Mouse (Mus musculus) neural tube, embryonic 12.5 days (tissue): ENCODE measurements around the gene Ccl2. TPM values are rescaled to one million over a fixed set of nuclear protein-coding genes. Genes with fewer than 3 reads are reported as not detected.

Experiments
- ATAC-seq: fragments of 200-750 bp; cut with Nextera tagmentation; 2 replicates; pipeline ENCODE4 v1.8.0; 2017; ENCODE audit warnings: low read depth, mild to moderate bottlenecking, moderate TSS enrichment, moderate library complexity; ENCODE audit not compliant: low FRiP score
- H3K27ac ChIP-seq: fragments of 300-500 bp; sonication (generic); 2 replicates; pipeline ENCODE4 v1.5.1; 2016
- H3K27me3 ChIP-seq: fragments of 300-500 bp; sonication (generic); replicated peaks from 2 replicates; pipeline ENCODE4 v1.6.1; 2016; ENCODE audit warnings: mild to moderate bottlenecking
- H3K36me3 ChIP-seq: fragments of 300-500 bp; sonication (generic); 2 replicates; pipeline ENCODE4 v1.6.1; 2016; ENCODE audit warnings: mild to moderate bottlenecking
- H3K4me1 ChIP-seq: fragments of 300-500 bp; sonication (generic); 2 replicates; pipeline ENCODE4 v1.6.1; 2016
- H3K4me2 ChIP-seq: fragments of 300-500 bp; sonication (generic); replicated peaks from 2 replicates; pipeline ENCODE4 v1.6.1; 2016; ENCODE audit warnings: mild to moderate bottlenecking
- H3K4me3 ChIP-seq: fragments of 300-500 bp; sonication (generic); 2 replicates; pipeline ENCODE4 v1.5.1; 2016
- H3K9ac ChIP-seq: fragments of 300-500 bp; sonication (generic); 2 replicates; pipeline ENCODE4 v1.6.1; 2016; ENCODE audit warnings: mild to moderate bottlenecking
- H3K9me3 ChIP-seq: fragments of 300-500 bp; sonication (generic); 2 replicates; pipeline ENCODE4 v1.6.1; 2016; ENCODE audit warnings: mild to moderate bottlenecking
- WGBS: fragments of 180-500 bp; shearing (Covaris S2); methylation state at CpG from one replicate; pipeline ENCODE4 v1.1.7; 2016; 5-methylcytosine and 5-hydroxymethylcytosine counted together
- polyA plus RNA-seq: library from polyadenylated mRNA; unstranded; fragments of >200 nt; fragmentation: Nextera tagmentation; extraction: Ambion mirVana; gene quantifications from 2 replicates; pipeline ENCODE4 v1.2.1, GENCODE M21; 2016

The Ccl2 gene
- polyA plus RNA-seq, 1 experiment from 2014 or later, result 2.7 TPM

DNA sequence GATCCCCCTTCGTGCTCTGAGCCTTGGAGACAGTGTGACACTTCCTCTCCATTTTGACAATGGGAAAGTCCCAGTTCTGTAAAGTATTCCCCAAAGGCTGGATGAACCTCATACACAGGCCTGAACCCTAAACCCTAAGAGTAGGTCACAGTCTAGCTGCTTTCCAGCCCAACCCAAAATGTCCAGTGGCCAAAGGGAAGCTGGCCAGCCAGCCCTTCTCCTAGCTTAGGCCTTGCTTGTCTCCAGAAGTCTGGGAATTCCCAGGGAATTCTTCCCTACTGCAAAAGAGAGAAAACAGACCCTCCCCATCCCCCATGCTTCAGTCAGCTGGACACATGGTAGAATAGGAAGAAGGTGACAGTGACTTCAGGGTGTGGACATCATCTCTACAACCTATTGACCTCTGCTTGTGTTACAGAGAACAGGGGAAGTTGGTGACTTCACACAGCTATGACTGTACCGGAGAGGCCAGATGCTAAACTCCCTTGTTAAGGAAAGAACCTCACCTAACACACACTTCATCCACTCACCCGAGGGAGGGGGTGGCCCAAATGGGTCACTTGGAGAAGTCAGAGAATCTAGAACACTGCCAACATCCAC lies 19.1 kb upstream of the Ccl2 start:
- Histone ChIP-seq H3K27ac (no peak overlapping the region), H3K36me3 (no peaks in the 10 kb centered on the region), H3K27me3 (no peaks in the 10 kb centered on the region), H3K4me1 (no peaks in the 10 kb centered on the region), H3K4me3 (no peak overlapping the region), H3K9me3 (no peaks in the 10 kb centered on the region), H3K4me2 (no peak overlapping the region), H3K9ac (no peak overlapping the region)
- WGBS, result 76% methylated on average over 3 of the region's 3 CpGs
- no peak for ATAC-seq

- H3K27ac ChIP-seq, result no peak overlapping the region
- no peaks in the 10 kb centered on the region for H3K4me1 ChIP-seq
- no peak for ATAC-seq
- WGBS, result 9% methylated on average over 2 of the region's 2 CpGs
- no peak overlapping the region for H3K9ac ChIP-seq
- H3K36me3 ChIP-seq, result no peaks in the 10 kb centered on the region
- no peaks in the 10 kb centered on the region for H3K27me3 ChIP-seq
- H3K4me2 ChIP-seq, result no peak overlapping the region
- no peak overlapping the region for H3K4me3 ChIP-seq
- no peaks in the 10 kb centered on the region for H3K9me3 ChIP-seq
These were observed 16.0 kb upstream of the Ccl2 start for GRCm38 (mm10) chr11:82019389-82019788.

GRCm38 (mm10) chr11:82019793-82020192 lies 15.6 kb upstream of the Ccl2 start:
- H3K4me2 ChIP-seq, result no peak overlapping the region
- H3K27ac ChIP-seq, result no peak overlapping the region
- H3K4me1 ChIP-seq, result no peaks in the 10 kb centered on the region
- H3K27me3 ChIP-seq, result no peaks in the 10 kb centered on the region
- H3K4me3 ChIP-seq, result no peak overlapping the region
- no peaks in the 10 kb centered on the region for H3K9me3 ChIP-seq
- no peak overlapping the region for H3K9ac ChIP-seq
- no peak for ATAC-seq
- H3K36me3 ChIP-seq, result no peaks in the 10 kb centered on the region

GRCm38 (mm10) chr11:82021406-82021805 lies 14.0 kb upstream of the Ccl2 start:
- no peaks in the 10 kb centered on the region for H3K9me3 ChIP-seq
- H3K4me2 ChIP-seq, result no peak overlapping the region
- no peak overlapping the region for H3K27ac ChIP-seq
- H3K36me3 ChIP-seq, result no peaks in the 10 kb centered on the region
- H3K27me3 ChIP-seq, result no peaks in the 10 kb centered on the region
- H3K4me3 ChIP-seq, result no peak overlapping the region
- whole genome bisulfite sequencing, result 80% methylated on average over 3 of the region's 3 CpGs
- ATAC-seq, result no peak
- no peak overlapping the region for H3K9ac ChIP-seq
- no peaks in the 10 kb centered on the region for H3K4me1 ChIP-seq

- 89% methylated on average over 6 of the region's 6 CpGs for WGBS
- H3K9me3 ChIP-seq, result no peaks in the 10 kb centered on the region
- no peaks in the 10 kb centered on the region for H3K27me3 ChIP-seq
- no peak overlapping the region for H3K4me2 ChIP-seq
- no peak for ATAC-seq
- no peak overlapping the region for H3K4me3 ChIP-seq
- H3K4me1 ChIP-seq, result no peaks in the 10 kb centered on the region
- no peak overlapping the region for H3K9ac ChIP-seq
- no peak overlapping the region for H3K27ac ChIP-seq
- no peaks in the 10 kb centered on the region for H3K36me3 ChIP-seq
These were observed 12.8 kb upstream of the Ccl2 start for GRCm38 (mm10) chr11:82022504-82023056.

GRCm38 (mm10) chr11:82023769-82024168 lies 11.6 kb upstream of the Ccl2 start:
- no peak for ATAC-seq
- Histone ChIP-seq H3K4me3 (no peak overlapping the region), H3K9ac (no peak overlapping the region), H3K27me3 (no peaks in the 10 kb centered on the region), H3K4me2 (no peak overlapping the region), H3K9me3 (no peaks in the 10 kb centered on the region), H3K36me3 (no peaks in the 10 kb centered on the region), H3K4me1 (no peaks in the 10 kb centered on the region), H3K27ac (no peak overlapping the region)
- WGBS, result 84% methylated on average over 4 of the region's 4 CpGs

GRCm38 (mm10) chr11:82030171-82030570 lies 5.2 kb upstream of the Ccl2 start:
- Histone ChIP-seq H3K4me3 (no peak overlapping the region), H3K9me3 (no peaks in the 10 kb centered on the region), H3K9ac (no peak overlapping the region), H3K36me3 (no peaks in the 10 kb centered on the region), H3K4me2 (no peak overlapping the region), H3K27me3 (no peaks in the 10 kb centered on the region), H3K27ac (no peak overlapping the region), H3K4me1 (no peaks in the 10 kb centered on the region)
- WGBS, result 76% methylated on average over 2 of the region's 2 CpGs
- ATAC-seq, result no peak

DNA sequence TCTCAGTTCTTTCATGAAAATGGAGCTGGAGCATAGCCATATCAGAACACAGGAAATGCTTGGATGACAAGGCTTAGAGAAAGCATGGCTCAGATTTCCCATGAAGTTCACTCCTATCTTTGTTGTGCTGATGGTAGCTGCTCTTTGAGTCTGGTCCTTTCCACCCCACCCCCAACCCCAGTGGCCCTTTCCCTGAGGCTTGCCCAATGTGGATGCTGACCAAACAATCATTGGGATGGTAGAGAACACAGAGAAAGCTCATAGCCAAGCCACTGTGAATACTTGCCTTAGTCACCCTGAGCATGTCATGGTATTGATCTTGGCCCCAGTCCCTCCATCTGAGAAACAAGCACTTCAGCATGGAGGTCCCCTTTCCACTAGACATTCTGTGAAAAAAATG lies 3.2 kb upstream of the Ccl2 start:
- H3K9ac ChIP-seq, result no peak overlapping the region
- H3K36me3 ChIP-seq, result no peaks in the 10 kb centered on the region
- no peak overlapping the region for H3K4me3 ChIP-seq
- H3K4me2 ChIP-seq, result no peak overlapping the region
- no peak overlapping the region for H3K27ac ChIP-seq
- no peaks in the 10 kb centered on the region for H3K9me3 ChIP-seq
- no peaks in the 10 kb centered on the region for H3K27me3 ChIP-seq
- no peak for ATAC-seq
- no peaks in the 10 kb centered on the region for H3K4me1 ChIP-seq

GRCm38 (mm10) chr11:82032678-82033344 lies 2.6 kb upstream of the Ccl2 start:
- Histone ChIP-seq H3K27me3 (no peaks in the 10 kb centered on the region), H3K36me3 (no peaks in the 10 kb centered on the region), H3K9me3 (no peaks in the 10 kb centered on the region), H3K4me2 (no peak overlapping the region), H3K4me3 (no peak overlapping the region), H3K4me1 (no peaks in the 10 kb centered on the region), H3K27ac (no peak overlapping the region), H3K9ac (no peak overlapping the region)
- 42% methylated on average over 8 of the region's 8 CpGs for WGBS
- no peak for ATAC-seq

- Histone ChIP-seq H3K27ac (no peak overlapping the region), H3K9ac (no peak overlapping the region), H3K36me3 (no peaks in the 10 kb centered on the region), H3K4me1 (no peaks in the 10 kb centered on the region), H3K4me2 (no peak overlapping the region), H3K4me3 (no peak overlapping the region), H3K9me3 (no peaks in the 10 kb centered on the region), H3K27me3 (no peaks in the 10 kb centered on the region)
- ATAC-seq, result no peak
- 87% methylated on average over 7 of the region's 7 CpGs for WGBS
These were observed 925 bp upstream of the Ccl2 start for GRCm38 (mm10) chr11:82034446-82034845.

- Histone ChIP-seq H3K4me1 (no peaks in the 10 kb centered on the region), H3K36me3 (no peaks in the 10 kb centered on the region), H3K9ac (no peak overlapping the region), H3K27ac (no peak overlapping the region), H3K4me2 (no peak overlapping the region), H3K4me3 (no peak overlapping the region), H3K9me3 (no peaks in the 10 kb centered on the region), H3K27me3 (no peaks in the 10 kb centered on the region)
- WGBS, result 88% methylated on average over 2 of the region's 2 CpGs
- no peak for ATAC-seq
These were observed 486 bp downstream of the Ccl2 start for GRCm38 (mm10) chr11:82035857-82036256.

- no peaks in the 10 kb centered on the region for H3K9me3 ChIP-seq
- H3K27me3 ChIP-seq, result no peaks in the 10 kb centered on the region
- H3K4me3 ChIP-seq, result no peak within 1 kb of the TSS
- H3K27ac ChIP-seq, result no peak within 1 kb of the TSS
- no peak within 1 kb of the TSS for H3K9ac ChIP-seq
- 61% methylated on average over 2 of the region's 2 CpGs for WGBS
- ATAC-seq, result no peak
- no peaks in the 10 kb centered on the region for H3K4me1 ChIP-seq
- no peak within 1 kb of the TSS for H3K4me2 ChIP-seq
- no peaks in the 10 kb centered on the region for H3K36me3 ChIP-seq
These were observed 3.2 kb downstream of the Ccl2 start, which contains the start of gene Gm17268 for GRCm38 (mm10) chr11:82038535-82038934. Gene Gm17268 (minus strand): TSS chr11:82038562.

- no peaks in the 10 kb centered on the region for H3K4me1 ChIP-seq
- H3K36me3 ChIP-seq, result no peaks in the 10 kb centered on the region
- H3K9me3 ChIP-seq, result no peaks in the 10 kb centered on the region
- no peak overlapping the region for H3K4me3 ChIP-seq
- no peak overlapping the region for H3K9ac ChIP-seq
- ATAC-seq, result no peak
- 34% methylated on average over 3 of the region's 3 CpGs for WGBS
- H3K27me3 ChIP-seq, result no peaks in the 10 kb centered on the region
- no peak overlapping the region for H3K27ac ChIP-seq
- H3K4me2 ChIP-seq, result no peak overlapping the region
These were observed 3.8 kb downstream of the Ccl2 start for GRCm38 (mm10) chr11:82039132-82039660.
